Mouse (Mus musculus) limb, embryonic 10.5 days (tissue): ENCODE measurements around the gene Tgm2. TPM values are rescaled to one million over a fixed set of nuclear protein-coding genes. Genes with fewer than 3 reads are reported as not detected.

Source experiments
- DNase-seq: peaks from one replicate; pipeline ENCODE4 v3.0.0-alpha.2; 2017; ENCODE audit warnings: low spot score
- H3K27ac ChIP-seq: fragments of 300-500 bp; sonication (generic); 2 replicates; pipeline ENCODE4 v1.5.1; 2016; ENCODE audit warnings: mild to moderate bottlenecking
- H3K27me3 ChIP-seq: fragments of 300-500 bp; sonication (generic); 2 replicates; pipeline ENCODE4 v1.6.1; 2016; ENCODE audit warnings: low read depth, mild to moderate bottlenecking; ENCODE audit not compliant: poor library complexity, severe bottlenecking
- H3K36me3 ChIP-seq: fragments of 300-500 bp; sonication (generic); 2 replicates; pipeline ENCODE4 v1.6.1; 2016; ENCODE audit warnings: mild to moderate bottlenecking, moderate library complexity
- H3K4me1 ChIP-seq: fragments of 300-500 bp; sonication (generic); 2 replicates; pipeline ENCODE4 v1.6.1; 2016
- H3K4me3 ChIP-seq: fragments of 300-500 bp; sonication (generic); 2 replicates; pipeline ENCODE4 v1.5.1; 2016; ENCODE audit warnings: mild to moderate bottlenecking, moderate library complexity
- H3K9me3 ChIP-seq: fragments of 300-500 bp; sonication (generic); replicated peaks from 2 replicates; pipeline ENCODE4 v1.6.1; 2016; ENCODE audit warnings: mild to moderate bottlenecking
- WGBS: fragments of 180-500 bp; shearing (Covaris S2); methylation state at CpG from one replicate; pipeline ENCODE4 v1.1.7; 2016; 5-methylcytosine and 5-hydroxymethylcytosine counted together
- polyA plus RNA-seq: library from polyadenylated mRNA; unstranded; fragments of >200 nt; fragmentation: Nextera tagmentation; extraction: Ambion mirVana; gene quantifications from 2 replicates; pipeline ENCODE4 v1.2.1, GENCODE M21; 2016

Tgm2 gene
- polyA plus RNA-seq, 1 experiment from 2014 or later, result 3.7 TPM

DNA sequence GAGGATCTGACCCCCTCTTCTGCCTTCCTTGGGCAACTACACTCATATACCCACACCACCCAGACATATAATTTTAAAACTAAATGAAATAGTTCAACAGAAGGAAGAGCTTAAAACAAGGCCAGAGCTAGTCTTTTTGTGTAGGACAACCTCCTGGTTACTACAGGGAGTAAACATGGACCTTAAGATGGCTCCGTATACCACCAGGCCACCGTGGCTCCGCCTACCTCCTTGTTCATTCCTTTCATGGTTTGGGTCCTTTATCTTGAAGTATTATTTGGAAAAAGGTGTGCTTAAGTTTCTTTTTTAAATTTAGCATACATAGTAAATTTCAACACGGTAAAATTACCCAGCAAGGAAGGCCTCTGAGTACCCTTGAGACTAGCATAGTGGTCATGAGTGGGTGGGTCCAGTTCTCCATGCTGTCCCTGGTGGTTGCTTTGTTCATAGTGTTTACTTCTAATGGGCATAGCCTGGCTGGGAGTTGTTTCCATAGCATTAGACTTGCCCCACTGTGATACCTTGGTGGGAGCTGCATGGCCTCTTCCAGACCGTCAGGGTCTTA is 78.9 kb downstream of the Tgm2 start:
- no peak for DNase-seq
- Histone ChIP-seq H3K27me3 (no peaks in the 10 kb centered on the region), H3K4me1 (no peaks in the 10 kb centered on the region), H3K27ac (no peak overlapping the region), H3K36me3 (peaks cover 84% of the 10 kb centered on the region), H3K4me3 (no peak overlapping the region), H3K9me3 (no peaks in the 10 kb centered on the region)
- 97% methylated on average over 5 of the region's 5 CpGs for WGBS

DNA sequence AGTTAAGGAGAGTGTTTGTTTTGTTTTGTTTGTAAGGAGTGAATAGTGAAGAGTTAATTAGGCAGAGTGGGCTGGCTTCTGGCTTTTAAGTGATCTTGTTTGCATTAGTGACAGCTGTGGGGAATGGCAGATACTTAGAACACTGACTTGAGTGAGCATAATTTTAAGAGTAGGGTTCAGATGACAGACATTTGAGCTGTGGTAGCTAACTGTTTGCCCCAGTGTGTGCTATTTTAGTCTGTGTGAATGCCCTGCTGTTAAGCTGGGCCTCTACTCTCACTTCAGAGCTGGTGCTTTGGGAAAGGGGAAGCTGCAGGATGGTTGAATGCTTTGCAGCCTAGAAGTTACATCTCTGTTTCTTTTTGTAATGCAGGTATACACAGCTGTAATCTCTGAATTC is 79.8 kb downstream of the Tgm2 start:
- DNase-seq, result no peak
- H3K4me3 ChIP-seq, result no peak overlapping the region
- H3K9me3 ChIP-seq, result no peaks in the 10 kb centered on the region
- H3K36me3 ChIP-seq, result peaks cover 84% of the 10 kb centered on the region
- no peaks in the 10 kb centered on the region for H3K27me3 ChIP-seq
- no peak overlapping the region for H3K27ac ChIP-seq
- no peaks in the 10 kb centered on the region for H3K4me1 ChIP-seq

Other genes with a start within 250 kb of the Tgm2 start
- not detected in 2 replicates for gene Vstm2l, start 231.8 kb downstream of the Tgm2 start, polyA plus RNA-seq
- 34.3 and 41.2 TPM in 2 replicates for gene Tti1, start 118.0 kb downstream of the Tgm2 start, polyA plus RNA-seq
- 54.8 and 64.4 TPM in 2 replicates for gene Rprd1b, start 117.9 kb downstream of the Tgm2 start, polyA plus RNA-seq
- gene D630003M21Rik, start 82.8 kb upstream of the Tgm2 start, polyA plus RNA-seq, result 1.2 and 3.3 TPM in 2 replicates
- not detected in 2 replicates for gene Bpi, start 111.7 kb upstream of the Tgm2 start, polyA plus RNA-seq
- gene Lbp, start 160.1 kb upstream of the Tgm2 start, polyA plus RNA-seq, result 1.9 and 3.9 TPM in 2 replicates
- gene Snhg11, start 229.2 kb upstream of the Tgm2 start, polyA plus RNA-seq, result 7.0 TPM in 2 replicates